Mouse (Mus musculus) limb, embryonic 13.5 days (tissue): ENCODE results near the gene Arpc2. TPM values are rescaled to one million over a fixed set of nuclear protein-coding genes. Genes with fewer than 3 reads are reported as not detected.

Experiments used
- ATAC-seq: fragments of 200-750 bp; cut with Nextera tagmentation; 2 replicates; pipeline ENCODE4 v1.8.0; 2017; ENCODE audit warnings: low read depth, moderate number of reproducible peaks, moderate TSS enrichment; ENCODE audit not compliant: low FRiP score
- H3K27ac ChIP-seq: fragments of 300-500 bp; sonication (generic); 2 replicates; pipeline ENCODE4 v1.5.1; 2015; ENCODE audit warnings: inconsistent platforms, mild to moderate bottlenecking, moderate library complexity
- H3K27me3 ChIP-seq: fragments of 300-500 bp; sonication (generic); 2 replicates; pipeline ENCODE4 v1.6.1; 2015; ENCODE audit warnings: mild to moderate bottlenecking, inconsistent platforms
- H3K36me3 ChIP-seq: fragments of 300-500 bp; sonication (generic); 2 replicates; pipeline ENCODE4 v1.6.1; 2015; ENCODE audit warnings: inconsistent platforms, mild to moderate bottlenecking, moderate library complexity
- H3K4me1 ChIP-seq: fragments of 300-500 bp; sonication (generic); 2 replicates; pipeline ENCODE4 v1.6.1; 2015; ENCODE audit warnings: inconsistent platforms
- H3K4me2 ChIP-seq: fragments of 300-500 bp; sonication (generic); replicated peaks from 2 replicates; pipeline ENCODE4 v1.6.1; 2015; ENCODE audit warnings: inconsistent platforms, mild to moderate bottlenecking, moderate library complexity
- H3K4me3 ChIP-seq: fragments of 300-500 bp; sonication (generic); 2 replicates; pipeline ENCODE4 v1.5.1; 2015; ENCODE audit warnings: moderate library complexity, mild to moderate bottlenecking, inconsistent platforms
- H3K9ac ChIP-seq: fragments of 300-500 bp; sonication (generic); 2 replicates; pipeline ENCODE4 v1.6.1; 2015; ENCODE audit warnings: mild to moderate bottlenecking, inconsistent platforms
- H3K9me3 ChIP-seq: fragments of 300-500 bp; sonication (generic); 2 replicates; pipeline ENCODE4 v1.6.1; 2016; ENCODE audit warnings: inconsistent platforms
- WGBS: fragments of 180-500 bp; shearing (Covaris S2); methylation state at CpG from one replicate; pipeline ENCODE4 v1.1.7; 2015; 5-methylcytosine and 5-hydroxymethylcytosine counted together
- polyA plus RNA-seq: library from polyadenylated mRNA; unstranded; fragments of >200 nt; fragmentation: Nextera tagmentation; extraction: Ambion mirVana; gene quantifications from 2 replicates; pipeline ENCODE4 v1.2.1, GENCODE M21; 2015

Arpc2 gene
- polyA plus RNA-seq, result 384 and 389 TPM in 2 replicates

DNA sequence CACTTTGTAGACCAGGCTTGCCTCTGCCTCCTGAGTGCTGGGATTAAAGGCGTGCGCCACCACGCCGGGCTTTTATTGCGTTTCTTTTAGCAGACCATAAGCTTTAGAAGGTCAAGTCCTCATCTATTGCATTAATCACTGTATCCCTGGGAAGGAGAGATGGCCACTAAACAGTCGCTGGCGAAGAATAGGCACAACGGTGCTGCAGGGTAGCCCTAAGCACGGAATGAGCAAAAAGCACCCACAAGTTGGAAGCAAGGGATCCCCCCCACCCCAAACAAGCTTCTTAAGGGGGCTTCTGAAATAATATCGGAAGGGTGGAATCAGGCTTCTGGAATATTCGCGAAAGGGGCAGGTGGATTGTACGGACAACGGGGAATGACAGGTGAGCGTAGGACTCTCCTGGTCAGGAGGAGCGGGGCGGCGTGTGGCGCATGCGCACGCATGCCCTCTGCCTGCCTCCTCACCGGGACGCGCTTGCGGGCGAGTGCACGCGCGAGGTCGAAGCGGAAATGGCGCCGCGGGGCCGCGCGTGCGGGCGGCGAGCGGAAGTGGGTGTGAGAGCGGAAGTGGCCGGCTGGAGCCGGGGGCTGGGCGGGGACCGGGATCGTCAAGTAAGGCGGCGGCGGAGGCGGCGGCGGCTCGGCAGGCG is at the start of gene Arpc2:
TSS of gene Arpc2 (plus strand) at position 147 of the 652 bp plus-strand sequence.
- no peaks in the 10 kb centered on the region for H3K9me3 ChIP-seq
- H3K9ac ChIP-seq, result peak within 1 kb of the TSS; percentile 96
- no peaks in the 10 kb centered on the region for H3K27me3 ChIP-seq
- peak within 1 kb of the TSS; percentile 91 for H3K27ac ChIP-seq
- peaks cover 35% of the 10 kb centered on the region for H3K4me1 ChIP-seq
- peak; percentile 88 for ATAC-seq
- H3K4me2 ChIP-seq, result peak within 1 kb of the TSS; percentile 89
- peak within 1 kb of the TSS; percentile 99 for H3K4me3 ChIP-seq
- WGBS, result under 1% methylated on average over 43 of the region's 55 CpGs
- 0 out of 2 replicates have a peak, but pooled peaks cover under 1% of the 10 kb centered on the region for H3K36me3 ChIP-seq

DNA sequence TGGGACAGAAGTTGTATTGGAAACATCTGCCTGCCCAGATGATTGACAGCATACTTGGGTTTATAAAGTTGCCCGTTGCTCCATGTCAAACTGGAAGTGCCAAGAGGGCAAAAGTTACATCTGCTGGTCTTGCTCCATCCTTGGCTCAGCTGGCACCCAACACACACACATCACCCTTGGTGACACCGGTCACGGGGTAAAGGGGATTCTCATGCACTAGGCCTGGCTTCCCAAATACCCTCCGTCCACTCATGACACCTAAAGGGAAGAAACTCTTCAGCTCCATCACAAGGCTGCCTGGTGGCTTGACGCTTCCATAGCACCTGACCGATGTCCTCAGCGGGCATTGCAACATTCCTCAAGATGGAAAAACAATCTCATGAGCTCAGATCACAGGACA is 45.4 kb upstream of the Arpc2 start:
- no peak overlapping the region for H3K4me2 ChIP-seq
- 89% methylated on average over 7 of the region's 7 CpGs for WGBS

DNA sequence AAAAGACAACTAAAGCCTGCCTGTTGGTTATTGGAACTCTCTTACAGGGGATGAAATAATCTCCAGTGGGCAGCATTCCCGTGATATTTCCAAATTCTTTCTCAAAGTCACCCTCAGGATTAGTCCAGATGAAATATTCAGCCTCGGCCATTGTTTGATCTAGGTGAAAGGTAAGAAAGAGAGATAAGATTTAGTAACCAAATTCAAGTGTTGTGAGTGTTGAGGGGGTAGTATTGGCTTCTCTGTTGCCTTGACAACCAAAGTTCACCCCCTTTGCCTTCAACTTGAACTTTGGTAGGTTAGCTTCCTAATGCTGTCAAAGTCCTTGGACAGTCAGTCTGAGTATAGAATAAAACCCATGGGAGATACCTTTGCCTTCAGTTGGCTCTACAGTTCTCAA is 43.2 kb upstream of the Arpc2 start:
- H3K36me3 ChIP-seq, result no peaks in the 10 kb centered on the region
- H3K9ac ChIP-seq, result no peak overlapping the region
- no peak for ATAC-seq
- H3K27me3 ChIP-seq, result no peaks in the 10 kb centered on the region
- H3K4me1 ChIP-seq, result no peaks in the 10 kb centered on the region
- no peak overlapping the region for H3K27ac ChIP-seq
- no peak overlapping the region for H3K4me2 ChIP-seq
- WGBS, result 87% methylated on average over 2 of the region's 2 CpGs
- H3K9me3 ChIP-seq, result no peaks in the 10 kb centered on the region
- no peak overlapping the region for H3K4me3 ChIP-seq

More for the DNA sequence above, 45.4 kb upstream of the Arpc2 start:
- H3K27me3 ChIP-seq, result no peaks in the 10 kb centered on the region
- no peaks in the 10 kb centered on the region for H3K9me3 ChIP-seq
- no peak overlapping the region for H3K27ac ChIP-seq
- H3K36me3 ChIP-seq, result no peaks in the 10 kb centered on the region
- no peak overlapping the region for H3K4me3 ChIP-seq
- ATAC-seq, result no peak
- no peak overlapping the region for H3K9ac ChIP-seq
- no peaks in the 10 kb centered on the region for H3K4me1 ChIP-seq

DNA sequence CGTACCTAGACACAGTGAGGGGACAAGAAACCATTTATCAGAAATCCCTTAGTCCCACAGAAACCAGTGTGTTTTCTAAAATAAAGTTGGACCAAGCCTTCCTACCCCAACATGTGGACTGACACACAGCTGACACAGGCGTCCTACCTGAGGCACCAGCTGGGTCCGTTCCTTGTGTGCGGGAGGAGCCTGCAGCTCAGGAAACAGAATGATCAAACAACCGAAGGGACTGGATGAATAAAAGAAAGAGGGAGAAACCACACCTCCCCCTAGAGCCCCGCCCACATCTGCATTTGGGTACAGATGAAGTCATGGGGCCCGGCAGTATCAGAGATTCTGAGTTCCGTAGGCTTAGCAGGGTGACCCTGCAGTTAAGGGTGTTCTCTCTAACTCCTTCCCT is 41.4 kb upstream of the Arpc2 start, which contains the start of gene Cxcr1:
TSS of gene Cxcr1 (minus strand) at position 187 of the 400 bp plus-strand sequence.
- WGBS, result 64% methylated on average over 8 of the region's 8 CpGs
- no peak for ATAC-seq
- H3K9me3 ChIP-seq, result no peaks in the 10 kb centered on the region
- H3K27me3 ChIP-seq, result no peaks in the 10 kb centered on the region
- H3K36me3 ChIP-seq, result no peaks in the 10 kb centered on the region
- H3K4me1 ChIP-seq, result no peaks in the 10 kb centered on the region
- no peak within 1 kb of the TSS for H3K4me2 ChIP-seq
- H3K9ac ChIP-seq, result no peak within 1 kb of the TSS
- no peak within 1 kb of the TSS for H3K27ac ChIP-seq
- no peak within 1 kb of the TSS for H3K4me3 ChIP-seq

- no peak for ATAC-seq
- Histone ChIP-seq H3K4me1 (no peaks in the 10 kb centered on the region), H3K9me3 (no peaks in the 10 kb centered on the region), H3K9ac (no peak overlapping the region), H3K27ac (no peak overlapping the region), H3K4me2 (no peak overlapping the region), H3K36me3 (no peaks in the 10 kb centered on the region), H3K4me3 (no peak overlapping the region), H3K27me3 (no peaks in the 10 kb centered on the region)
- WGBS, result 42% methylated on average over 7 of the region's 7 CpGs
Measured at GRCm38 (mm10) chr1:74195961-74196360, 39.9 kb upstream of the Arpc2 start.

GRCm38 (mm10) chr1:74196621-74197419 is 39.1 kb upstream of the Arpc2 start:
- WGBS, result 76% methylated on average over 17 of the region's 17 CpGs
- Histone ChIP-seq H3K4me1 (no peaks in the 10 kb centered on the region), H3K27me3 (no peaks in the 10 kb centered on the region), H3K27ac (no peak overlapping the region), H3K4me3 (no peak overlapping the region), H3K36me3 (no peaks in the 10 kb centered on the region), H3K4me2 (no peak overlapping the region), H3K9ac (no peak overlapping the region), H3K9me3 (no peaks in the 10 kb centered on the region)
- no peak for ATAC-seq

GRCm38 (mm10) chr1:74197726-74198470 is 38.0 kb upstream of the Arpc2 start:
- no peak overlapping the region for H3K4me3 ChIP-seq
- H3K36me3 ChIP-seq, result no peaks in the 10 kb centered on the region
- 87% methylated on average over 12 of the region's 12 CpGs for WGBS
- H3K27me3 ChIP-seq, result no peaks in the 10 kb centered on the region
- H3K9me3 ChIP-seq, result no peaks in the 10 kb centered on the region
- no peak overlapping the region for H3K27ac ChIP-seq
- no peak overlapping the region for H3K9ac ChIP-seq
- H3K4me1 ChIP-seq, result no peaks in the 10 kb centered on the region
- no peak overlapping the region for H3K4me2 ChIP-seq
- ATAC-seq, result no peak

DNA sequence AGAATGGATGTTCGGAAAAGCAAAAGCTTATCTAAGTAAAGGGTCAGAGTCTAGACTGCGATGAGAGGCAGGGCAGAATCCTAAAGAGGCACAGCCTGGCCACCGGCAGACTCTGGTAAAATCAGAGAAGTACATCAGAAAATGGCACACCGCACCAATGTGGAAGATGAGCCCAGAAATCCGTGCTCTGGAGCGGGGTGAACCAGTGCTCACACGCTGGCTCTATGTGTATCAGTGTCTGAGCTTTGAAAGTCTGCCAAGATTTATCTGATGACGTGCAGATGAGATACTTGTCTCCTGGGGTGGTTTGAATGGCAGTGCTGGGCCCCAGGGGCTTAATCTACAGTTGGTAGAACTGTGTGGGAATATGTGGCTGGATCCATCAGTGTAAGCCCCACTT is 36.8 kb upstream of the Arpc2 start:
- Histone ChIP-seq H3K27me3 (no peaks in the 10 kb centered on the region), H3K27ac (no peak overlapping the region), H3K9me3 (no peaks in the 10 kb centered on the region), H3K4me1 (no peaks in the 10 kb centered on the region), H3K4me3 (no peak overlapping the region), H3K4me2 (no peak overlapping the region), H3K9ac (no peak overlapping the region), H3K36me3 (no peaks in the 10 kb centered on the region)
- WGBS, result 78% methylated on average over 8 of the region's 8 CpGs
- no peak for ATAC-seq

DNA sequence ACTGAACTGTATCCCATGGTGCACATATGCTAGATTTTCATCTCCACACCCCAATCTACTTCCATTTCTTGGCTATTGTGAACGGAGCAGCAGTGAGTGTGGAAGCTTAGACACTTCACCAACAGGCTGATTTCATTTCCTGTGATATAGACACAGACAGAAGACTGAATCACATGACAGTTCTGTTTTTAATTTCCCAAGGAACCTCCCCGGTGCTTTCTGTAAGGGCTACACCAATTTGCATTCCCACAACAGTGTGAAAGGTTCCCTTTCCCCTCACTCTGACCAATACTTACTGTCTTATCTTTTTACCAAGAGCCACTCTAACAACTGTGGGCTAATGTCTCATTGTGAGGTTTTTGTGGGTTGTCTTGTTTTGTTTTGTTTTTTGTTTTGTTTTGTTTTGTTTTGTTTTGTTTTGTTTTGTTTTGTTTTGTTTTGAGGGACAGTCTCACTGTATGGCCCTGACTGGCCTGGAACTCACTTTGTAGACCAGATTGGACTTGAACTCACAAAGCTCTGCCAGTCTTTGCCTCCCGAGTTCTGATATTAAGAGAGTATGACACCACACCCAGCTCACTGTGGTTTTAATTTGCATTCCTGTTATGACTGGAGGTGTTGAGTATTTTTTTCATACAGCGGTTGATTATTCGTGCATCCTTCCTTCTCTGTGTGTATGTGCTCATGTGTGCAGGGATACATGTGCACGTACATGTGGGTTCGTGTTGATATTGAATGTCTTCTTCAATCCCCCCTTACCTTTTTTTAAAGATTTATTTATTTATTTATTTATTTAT is 34.6 kb upstream of the Arpc2 start:
- 74% methylated on average over 7 of the region's 7 CpGs for WGBS
- no peaks in the 10 kb centered on the region for H3K4me1 ChIP-seq
- H3K27me3 ChIP-seq, result no peaks in the 10 kb centered on the region
- H3K4me3 ChIP-seq, result no peak overlapping the region
- H3K9ac ChIP-seq, result no peak overlapping the region
- no peak overlapping the region for H3K27ac ChIP-seq
- H3K9me3 ChIP-seq, result no peaks in the 10 kb centered on the region
- no peaks in the 10 kb centered on the region for H3K36me3 ChIP-seq
- H3K4me2 ChIP-seq, result no peak overlapping the region
- no peak for ATAC-seq

- Histone ChIP-seq H3K4me2 (no peak overlapping the region), H3K27me3 (no peaks in the 10 kb centered on the region), H3K27ac (no peak overlapping the region), H3K4me3 (no peak overlapping the region), H3K9me3 (no peaks in the 10 kb centered on the region), H3K4me1 (no peaks in the 10 kb centered on the region), H3K36me3 (no peaks in the 10 kb centered on the region), H3K9ac (no peak overlapping the region)
- no peak for ATAC-seq
- 62% methylated on average over 5 of the region's 5 CpGs for WGBS
Measured at GRCm38 (mm10) chr1:74203457-74203856, 32.4 kb upstream of the Arpc2 start.

GRCm38 (mm10) chr1:74205881-74206280 is 30.0 kb upstream of the Arpc2 start:
- Histone ChIP-seq H3K4me1 (no peaks in the 10 kb centered on the region), H3K4me2 (no peak overlapping the region), H3K4me3 (no peak overlapping the region), H3K36me3 (no peaks in the 10 kb centered on the region), H3K27ac (no peak overlapping the region), H3K27me3 (no peaks in the 10 kb centered on the region), H3K9ac (no peak overlapping the region), H3K9me3 (no peaks in the 10 kb centered on the region)
- WGBS, result 64% methylated on average over 7 of the region's 7 CpGs
- ATAC-seq, result no peak
